Mouse (Mus musculus): Measurements from ENCODE around the gene Dscam. TPM values are rescaled to one million over a fixed set of nuclear protein-coding genes. Genes with fewer than 3 reads are reported as not detected.

Dscam gene
- polyA plus RNA-seq, 1 experiment, result 32.8 TPM

DNA sequence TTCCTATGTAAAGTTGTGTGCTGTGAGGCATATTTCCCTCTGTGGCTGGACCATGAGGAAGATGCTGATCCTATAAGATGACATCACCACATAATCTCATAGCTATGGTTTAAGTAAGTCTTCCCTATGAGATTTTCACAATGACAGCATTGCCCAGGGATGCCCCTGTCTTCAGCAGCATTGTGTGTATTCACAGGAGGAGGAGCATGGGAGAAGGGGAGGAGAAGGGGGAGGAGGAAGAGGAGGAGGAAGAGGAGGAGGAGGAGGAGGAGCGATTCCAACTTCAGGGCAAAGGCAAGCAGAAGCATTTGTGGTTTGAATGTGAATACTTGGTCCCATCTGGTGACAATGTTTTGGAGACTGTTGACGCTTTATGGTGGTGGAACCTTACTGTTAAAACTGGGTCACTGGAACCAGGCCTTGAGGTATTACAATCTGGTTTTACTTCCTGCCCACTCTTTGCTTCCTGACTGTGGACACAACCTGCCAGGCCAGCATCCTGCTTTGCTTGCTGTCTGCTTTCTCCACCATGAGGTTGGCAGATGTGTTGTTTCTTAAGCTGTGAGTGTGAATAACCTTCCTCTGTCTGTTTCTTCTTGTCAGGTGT lies 154.2 kb downstream of the Dscam start:
- no peak for DNase-seq (ENCODE audit: low read depth)
- TF ChIP-seq CTCF (IDR thresholded peaks at IDR 0.05; ENCODE audit: borderline replicate concordance, extremely low read depth, insufficient read depth, insufficient read length) (no peak), POLR2A (IDR thresholded peaks at IDR 0.05; ENCODE audit: borderline replicate concordance, extremely low read depth, insufficient read depth, insufficient read length, poor library complexity, severe bottlenecking) (no peak)

DNA sequence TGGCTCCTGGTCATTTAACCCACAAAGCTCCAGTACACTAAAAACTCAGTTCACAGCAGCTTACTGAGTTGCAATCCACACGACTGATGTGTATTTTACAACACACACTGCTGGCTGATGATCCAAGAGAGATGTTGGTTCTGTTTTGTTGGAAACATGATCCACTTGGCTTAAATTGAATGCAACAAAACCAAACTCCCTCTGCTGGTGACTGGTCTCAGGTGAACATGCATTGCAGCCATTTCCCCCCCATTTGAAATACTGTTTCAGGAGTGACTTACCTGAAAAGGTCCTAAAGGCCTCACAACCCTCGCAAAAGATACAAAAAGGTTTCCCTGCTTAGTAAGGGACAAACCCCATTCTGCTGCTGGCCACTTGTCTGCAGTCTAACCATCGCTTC lies 156.2 kb downstream of the Dscam start:
- peak; percentile 35 for DNase-seq (ENCODE audit: low read depth)
- TF ChIP-seq POLR2A (IDR thresholded peaks at IDR 0.05; ENCODE audit: borderline replicate concordance, extremely low read depth, insufficient read depth, insufficient read length, poor library complexity, severe bottlenecking) (no peak), CTCF (IDR thresholded peaks at IDR 0.05; ENCODE audit: borderline replicate concordance, extremely low read depth, insufficient read depth, insufficient read length) (peak; percentile 32; the same call in 1 of the 2 replicates)

DNA sequence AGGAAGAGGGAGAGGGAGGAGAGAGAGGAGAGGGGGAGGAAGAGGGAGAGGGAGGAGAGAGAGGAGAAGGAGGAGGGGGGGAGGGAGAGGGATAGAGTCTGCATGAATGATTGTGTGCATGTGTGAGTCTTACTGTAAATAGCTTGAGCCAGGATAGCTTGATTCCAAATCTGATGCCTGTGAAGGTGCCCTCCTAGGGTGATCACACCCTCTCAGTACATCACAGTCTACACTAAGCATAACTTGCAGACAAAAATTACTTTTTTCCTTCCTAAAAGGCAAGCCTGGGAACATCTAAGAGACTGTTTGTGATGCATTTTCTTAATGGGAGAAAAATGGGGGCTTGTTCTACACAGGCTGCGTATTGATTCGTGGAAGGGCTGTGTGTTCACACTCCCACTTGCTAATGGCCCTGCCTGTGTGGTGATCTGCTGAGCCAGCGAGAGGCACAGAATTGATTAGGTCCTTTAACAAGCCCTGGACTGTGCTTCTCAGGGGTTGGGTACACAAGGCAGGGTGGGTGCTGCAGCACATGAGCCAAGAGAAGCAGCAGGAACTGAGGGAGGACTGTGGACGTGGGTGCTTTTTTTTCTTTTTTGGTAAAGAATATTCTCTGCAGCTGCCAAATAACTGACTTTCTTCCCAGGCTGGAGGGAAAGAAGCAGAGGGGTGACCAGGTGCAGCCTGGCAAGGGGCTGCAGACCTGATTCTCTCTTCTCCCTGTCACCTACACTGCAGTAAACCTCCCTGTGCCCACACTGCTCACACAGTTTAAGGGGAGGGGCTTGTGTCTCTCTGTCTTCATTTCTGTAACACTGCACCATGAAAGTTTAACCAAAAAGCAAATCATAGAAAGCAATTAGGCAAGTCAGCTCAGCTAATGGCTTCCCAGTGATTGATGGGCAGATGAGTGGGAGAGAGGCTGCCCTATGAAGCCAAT lies 161.2 kb downstream of the Dscam start:
- DNase-seq (ENCODE audit: low read depth), result peak; percentile 76
- TF ChIP-seq POLR2A (IDR thresholded peaks at IDR 0.05; ENCODE audit: borderline replicate concordance, extremely low read depth, insufficient read depth, insufficient read length, poor library complexity, severe bottlenecking) (no peak), CTCF (IDR thresholded peaks at IDR 0.05; ENCODE audit: borderline replicate concordance, extremely low read depth, insufficient read depth, insufficient read length) (no peak)

DNA sequence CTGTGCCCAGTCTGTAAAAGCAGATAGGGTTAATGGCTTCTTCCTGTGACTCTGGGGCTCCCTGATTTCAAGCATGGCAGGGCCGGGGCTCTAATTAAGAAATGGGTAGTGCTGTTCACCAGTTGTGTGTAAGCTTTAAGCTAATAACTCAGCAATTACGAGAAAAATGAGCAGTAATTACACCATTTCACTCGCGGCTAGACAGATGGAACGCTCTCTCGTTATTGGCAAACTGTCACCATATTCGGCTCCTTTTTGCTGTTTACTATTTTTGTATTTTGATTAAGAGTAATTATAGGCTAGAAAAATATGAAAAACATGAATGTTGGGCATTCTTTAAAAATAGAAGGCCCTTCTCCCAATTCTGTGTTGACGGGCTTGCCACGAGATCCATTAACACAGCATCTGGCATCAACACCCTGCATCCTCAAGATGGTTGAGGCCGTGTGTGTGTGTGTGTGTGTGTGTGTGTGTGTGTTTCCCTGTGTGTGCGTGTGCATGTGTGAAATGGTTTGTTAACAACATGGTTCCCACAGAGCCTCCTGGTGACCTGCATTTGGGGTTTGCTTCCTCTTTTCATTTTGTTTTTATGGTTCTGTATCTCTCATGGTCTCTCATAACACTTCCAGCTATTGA lies 162.5 kb downstream of the Dscam start:
- DNase-seq (ENCODE audit: low read depth), result peak; percentile 93
- TF ChIP-seq POLR2A (IDR thresholded peaks at IDR 0.05; ENCODE audit: borderline replicate concordance, extremely low read depth, insufficient read depth, insufficient read length, poor library complexity, severe bottlenecking) (no peak), CTCF (IDR thresholded peaks at IDR 0.05; ENCODE audit: borderline replicate concordance, extremely low read depth, insufficient read depth, insufficient read length) (no peak)

DNA sequence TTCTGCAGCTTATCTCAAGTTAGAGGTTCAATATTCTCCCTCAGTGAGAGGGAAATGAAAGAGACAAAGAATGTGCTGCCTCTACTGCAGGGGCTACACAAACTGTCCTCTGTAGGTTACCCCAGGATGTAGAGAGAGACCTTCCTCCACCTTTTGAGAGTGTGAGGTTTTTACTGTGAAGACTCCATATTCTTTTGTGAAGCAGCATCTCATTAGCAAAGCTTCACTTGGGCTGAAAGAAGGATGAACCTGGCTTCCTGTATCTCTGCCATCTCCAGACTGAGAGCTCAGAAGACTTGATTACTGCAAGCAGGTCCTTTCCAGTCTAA lies 163.7 kb downstream of the Dscam start:
- TF ChIP-seq CTCF (IDR thresholded peaks at IDR 0.05; ENCODE audit: borderline replicate concordance, extremely low read depth, insufficient read depth, insufficient read length), result no peak
- TF ChIP-seq POLR2A (IDR thresholded peaks at IDR 0.05; ENCODE audit: borderline replicate concordance, extremely low read depth, insufficient read depth, insufficient read length, poor library complexity, severe bottlenecking), result no peak
- no peak for DNase-seq (ENCODE audit: low read depth)

DNA sequence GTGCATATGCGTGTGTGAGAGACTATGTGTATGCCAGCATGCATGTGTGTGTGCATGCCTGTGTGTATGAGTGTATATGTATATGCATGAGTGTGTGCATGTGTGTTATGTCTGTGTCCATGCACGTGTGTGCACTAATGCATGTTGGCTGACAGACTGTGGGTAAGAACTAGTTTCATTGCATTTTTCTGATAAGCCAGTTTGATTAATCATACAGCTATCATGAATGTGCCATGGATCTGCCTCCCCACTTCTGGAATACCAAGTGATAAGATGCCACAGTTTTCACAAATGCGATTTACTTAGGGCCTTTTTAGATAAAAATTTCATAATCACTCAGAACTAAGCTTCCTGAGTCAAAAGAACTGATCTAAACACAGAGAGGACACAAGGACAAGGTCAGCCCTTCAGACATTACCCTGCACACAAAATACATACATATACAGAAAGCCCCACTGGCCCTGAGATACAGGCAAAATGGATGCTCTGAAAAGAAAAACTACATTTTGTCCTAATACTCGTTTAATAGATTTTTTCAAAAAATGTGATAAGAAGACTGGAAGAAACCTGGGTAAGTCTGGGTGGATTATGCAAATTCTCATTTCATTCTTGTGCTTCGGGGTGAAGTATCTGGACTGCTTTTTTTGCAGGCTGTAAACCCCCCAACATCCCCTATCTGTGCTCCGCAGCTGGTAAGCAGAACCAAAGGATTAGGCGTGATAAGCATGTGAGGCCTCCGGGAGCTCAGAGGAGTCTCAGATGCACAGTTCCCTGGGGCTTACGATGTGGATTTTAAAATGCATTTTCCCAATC lies 164.3 kb downstream of the Dscam start:
- DNase-seq (ENCODE audit: low read depth), result peak; percentile 84
- TF ChIP-seq CTCF (IDR thresholded peaks at IDR 0.05; ENCODE audit: borderline replicate concordance, extremely low read depth, insufficient read depth, insufficient read length) (no peak), POLR2A (IDR thresholded peaks at IDR 0.05; ENCODE audit: borderline replicate concordance, extremely low read depth, insufficient read depth, insufficient read length, poor library complexity, severe bottlenecking) (no peak)

DNA sequence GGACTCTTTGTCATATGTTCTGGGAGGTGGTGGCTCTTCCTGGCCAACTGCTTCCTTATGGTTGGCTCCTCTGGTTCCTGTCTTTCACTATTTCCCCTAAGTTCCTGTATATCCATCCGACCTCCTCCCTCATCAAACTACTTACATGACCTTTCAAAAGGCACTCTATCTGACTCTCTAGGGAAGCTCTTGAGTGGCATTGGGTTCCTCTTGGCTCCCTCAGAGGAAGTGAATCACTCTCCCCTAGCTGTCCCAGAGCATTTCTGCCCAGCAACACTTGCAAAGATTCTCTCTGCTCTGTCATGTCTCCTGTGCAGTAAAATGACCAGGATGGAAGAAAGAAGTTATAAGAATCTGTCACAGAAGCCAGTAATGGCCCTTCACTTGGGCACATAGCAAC lies 166.6 kb downstream of the Dscam start:
- DNase-seq (ENCODE audit: low read depth), result no peak
- no peak for TF ChIP-seq CTCF (IDR thresholded peaks at IDR 0.05; ENCODE audit: borderline replicate concordance, extremely low read depth, insufficient read depth, insufficient read length)

DNA sequence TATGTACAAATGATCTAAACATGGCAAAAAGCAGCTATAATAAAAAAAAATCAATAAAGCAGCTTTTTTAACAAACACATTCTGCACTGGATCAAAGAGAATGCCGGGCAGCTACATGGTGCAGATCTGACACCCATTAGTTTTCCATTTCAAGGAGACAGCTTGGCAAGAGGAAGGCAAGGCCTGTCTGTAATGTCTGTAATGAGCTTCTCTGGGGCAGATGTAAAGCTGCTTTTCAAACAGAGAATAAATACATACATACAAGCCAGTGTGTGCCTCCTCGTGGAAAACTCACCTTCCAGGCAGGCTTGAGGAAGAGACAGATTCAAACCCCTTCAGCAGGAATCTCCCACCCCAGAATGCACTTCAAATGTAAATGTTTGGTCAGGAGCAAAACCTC lies 167.7 kb downstream of the Dscam start:
- DNase-seq (ENCODE audit: low read depth), result peak; percentile 89
- TF ChIP-seq CTCF (IDR thresholded peaks at IDR 0.05; ENCODE audit: borderline replicate concordance, extremely low read depth, insufficient read depth, insufficient read length), result no peak
- no peak for TF ChIP-seq POLR2A (IDR thresholded peaks at IDR 0.05; ENCODE audit: borderline replicate concordance, extremely low read depth, insufficient read depth, insufficient read length, poor library complexity, severe bottlenecking)

DNA sequence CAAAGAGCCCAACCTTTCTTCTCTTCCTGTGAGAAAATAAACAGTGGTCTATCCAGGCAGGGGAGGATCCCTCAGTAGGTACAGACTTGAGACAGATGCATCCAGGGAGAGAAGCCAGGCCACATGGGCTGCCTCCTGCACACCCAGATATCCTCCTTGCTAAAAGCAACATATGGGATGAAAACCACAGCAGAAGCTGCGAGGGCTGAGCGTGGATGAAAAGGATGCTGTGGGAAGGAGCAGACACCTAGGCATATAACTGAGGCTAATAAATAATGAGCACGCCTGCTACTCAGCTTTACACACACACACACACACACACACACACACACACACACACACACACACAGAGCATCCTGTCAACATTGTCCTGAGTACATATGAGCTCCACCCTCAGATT lies 168.4 kb downstream of the Dscam start:
- DNase-seq (ENCODE audit: low read depth), result peak; percentile 91

DNA sequence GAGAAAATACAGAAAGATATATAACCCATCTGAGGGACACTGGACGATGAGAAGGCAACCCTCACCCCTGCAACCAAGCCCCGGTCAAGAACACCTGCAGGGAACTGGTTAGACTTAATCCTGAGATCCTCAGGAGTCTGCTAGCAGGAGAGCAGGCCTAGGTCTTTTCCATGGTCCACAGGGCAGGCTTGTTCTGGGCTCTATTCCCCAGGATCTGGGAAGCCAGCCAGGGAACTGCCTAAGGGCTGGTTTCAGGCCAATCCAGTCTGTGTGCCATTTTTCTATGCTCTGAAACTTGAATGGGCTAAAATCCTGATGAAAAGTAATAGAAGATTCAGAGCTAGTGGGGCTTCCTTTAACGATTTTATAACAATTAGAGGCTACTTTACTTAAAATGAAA lies 173.7 kb downstream of the Dscam start:
- TF ChIP-seq POLR2A (IDR thresholded peaks at IDR 0.05; ENCODE audit: borderline replicate concordance, extremely low read depth, insufficient read depth, insufficient read length, poor library complexity, severe bottlenecking), result no peak
- TF ChIP-seq CTCF (IDR thresholded peaks at IDR 0.05; ENCODE audit: borderline replicate concordance, extremely low read depth, insufficient read depth, insufficient read length), result no peak
- peak; percentile 94 for DNase-seq (ENCODE audit: low read depth)

More for the DNA sequence above, 168.4 kb downstream of the Dscam start:
- no peak for TF ChIP-seq CTCF (IDR thresholded peaks at IDR 0.05; ENCODE audit: borderline replicate concordance, extremely low read depth, insufficient read depth, insufficient read length)
- TF ChIP-seq POLR2A (IDR thresholded peaks at IDR 0.05; ENCODE audit: borderline replicate concordance, extremely low read depth, insufficient read depth, insufficient read length, poor library complexity, severe bottlenecking), result no peak

DNA sequence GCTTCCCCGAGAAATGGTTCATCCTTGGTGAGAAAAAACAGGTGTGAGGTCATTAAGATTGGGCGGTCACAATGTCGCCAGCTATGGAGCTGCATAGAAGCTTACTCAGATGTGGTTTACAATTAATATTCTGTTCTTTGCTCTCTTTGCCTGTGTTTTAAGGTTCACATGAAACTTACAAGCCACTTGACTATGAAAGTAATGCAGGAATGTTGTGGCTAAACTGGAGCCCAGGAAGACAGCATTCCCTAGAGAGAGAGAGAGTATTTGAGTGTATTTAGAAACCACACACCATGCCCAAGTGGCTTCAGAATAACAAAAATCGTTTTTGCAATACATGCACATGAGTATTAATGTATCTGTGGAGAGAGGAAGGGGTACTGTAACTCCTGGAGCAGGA lies 174.7 kb downstream of the Dscam start:
- TF ChIP-seq CTCF (IDR thresholded peaks at IDR 0.05; ENCODE audit: borderline replicate concordance, extremely low read depth, insufficient read depth, insufficient read length), result no peak
- no peak for TF ChIP-seq POLR2A (IDR thresholded peaks at IDR 0.05; ENCODE audit: borderline replicate concordance, extremely low read depth, insufficient read depth, insufficient read length, poor library complexity, severe bottlenecking)
- no peak for DNase-seq (ENCODE audit: low read depth)
